Mouse (Mus musculus) urinary bladder, postnatal 25 days (tissue): ENCODE results near the gene Bdp1.

Source experiments
- DNase-seq: peaks from one replicate; pipeline ENCODE4 v3.0.0; 2022; ENCODE audit warnings: low spot score

Bdp1 gene

DNA sequence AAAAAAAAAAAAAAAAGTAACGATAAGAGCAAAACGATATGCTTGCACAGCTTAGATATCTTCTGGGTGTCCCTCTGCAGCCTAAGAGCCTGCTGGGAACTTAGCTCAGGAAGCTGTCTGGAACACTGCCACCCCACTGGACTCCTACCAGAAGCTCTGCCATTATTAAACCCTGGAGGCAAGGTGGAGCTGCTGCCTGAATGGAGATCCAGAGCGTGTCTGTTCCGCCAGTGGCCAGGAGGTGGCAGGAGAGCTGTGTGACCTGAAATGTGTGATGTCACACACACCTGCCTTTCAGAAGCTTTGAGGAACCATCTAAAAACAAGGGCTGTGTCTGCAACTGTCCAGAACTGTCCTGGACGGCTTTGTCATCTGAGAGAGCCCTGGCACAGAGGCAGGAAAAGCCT lies 102.1 kb downstream of the Bdp1 start:
- peak; percentile 71 for DNase-seq

DNA sequence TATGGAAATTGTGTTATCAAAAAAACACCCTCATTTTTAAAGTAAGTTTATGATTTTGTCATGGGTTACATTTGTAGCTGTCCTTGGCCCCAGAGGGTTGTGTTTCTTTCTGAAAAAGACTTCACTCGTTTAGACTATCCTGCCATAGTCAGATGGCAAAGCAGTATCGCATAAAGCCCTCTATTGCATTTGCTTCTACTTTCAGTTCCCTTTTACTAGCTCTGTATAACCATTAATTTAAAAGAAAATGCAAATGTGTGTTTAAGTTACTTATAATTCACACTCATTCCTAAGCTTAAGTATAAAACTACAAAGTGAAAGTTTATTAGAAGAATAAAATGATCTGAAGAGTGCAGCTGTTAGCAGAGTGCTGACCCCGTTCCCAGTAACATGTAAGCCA lies 104.8 kb downstream of the Bdp1 start:
- DNase-seq = no peak

DNA sequence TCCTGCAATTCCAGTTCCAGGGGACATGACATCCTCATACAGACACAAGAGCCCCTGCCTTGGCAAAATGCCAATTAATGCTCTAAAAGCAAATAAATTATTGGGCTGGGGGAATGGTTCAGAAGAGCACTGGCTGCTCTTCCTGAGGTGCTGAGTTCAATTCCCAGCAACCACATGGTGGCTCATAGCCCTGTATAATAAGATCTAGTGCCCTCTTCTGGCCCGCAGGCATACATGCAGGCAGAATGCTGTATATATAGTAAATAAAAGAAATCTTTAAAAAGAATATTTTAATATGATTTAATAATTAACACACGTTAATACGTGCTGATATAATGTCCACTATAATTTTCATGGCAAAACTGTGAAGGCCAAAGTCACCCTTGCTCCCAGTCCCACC lies 105.8 kb downstream of the Bdp1 start:
- DNase-seq = no peak

DNA sequence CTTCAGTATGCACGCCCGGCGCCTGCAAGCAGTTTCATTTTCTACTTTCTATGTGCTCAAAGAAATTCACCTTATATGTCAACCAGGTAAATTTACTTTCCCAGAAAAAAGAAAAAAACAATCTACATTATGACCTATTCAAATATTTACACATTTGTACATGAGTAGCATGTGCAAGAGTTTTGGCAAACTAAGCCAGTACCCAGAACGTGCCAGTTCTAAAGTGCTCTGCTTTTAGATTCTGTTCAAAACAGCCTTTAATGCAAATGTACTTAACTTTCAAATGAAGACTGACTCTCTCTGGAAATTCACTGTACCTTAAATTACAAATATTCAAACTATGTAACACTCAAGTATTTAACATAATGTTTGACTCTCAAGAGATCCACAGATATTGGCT lies 114.3 kb downstream of the Bdp1 start:
- DNase-seq = no peak

DNA sequence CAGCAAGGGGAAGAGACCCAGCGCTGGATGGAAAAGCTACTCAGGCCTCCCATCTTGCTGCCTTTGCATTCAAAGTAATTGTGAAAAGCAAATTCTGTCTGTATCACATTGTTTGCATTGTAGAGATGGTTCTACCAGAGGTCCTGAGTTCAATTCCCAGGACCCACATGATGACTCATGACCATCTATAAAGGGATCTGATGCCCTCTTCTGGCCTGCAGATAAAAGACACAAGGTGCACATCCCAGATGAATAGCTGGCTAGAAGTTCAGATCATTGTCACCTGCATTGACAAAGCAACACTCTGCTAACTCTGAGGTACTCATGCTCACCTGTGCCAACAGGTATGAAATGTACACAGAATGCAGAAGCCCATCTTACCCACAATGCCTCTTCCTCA lies 120.5 kb downstream of the Bdp1 start:
- no peak for DNase-seq

DNA sequence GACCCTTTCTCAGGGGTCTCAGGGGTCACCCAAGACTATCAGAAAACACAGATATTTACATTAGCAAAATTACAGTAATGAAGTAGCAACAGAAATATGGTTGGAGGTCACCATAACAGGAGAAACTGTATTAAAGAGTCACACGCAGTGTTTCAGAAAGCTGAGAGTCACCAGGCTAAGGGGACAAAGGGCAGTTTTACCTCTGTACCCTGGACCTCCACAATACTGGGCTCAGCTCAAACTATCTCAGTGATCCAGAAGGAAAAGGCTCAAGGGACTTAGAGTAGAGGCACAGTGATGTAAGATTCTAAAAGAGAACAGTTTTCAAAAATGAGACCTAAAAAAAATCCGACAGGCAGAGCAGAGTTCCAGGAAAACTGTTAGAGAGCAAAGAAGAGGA lies 124.5 kb downstream of the Bdp1 start:
- DNase-seq = no peak

DNA sequence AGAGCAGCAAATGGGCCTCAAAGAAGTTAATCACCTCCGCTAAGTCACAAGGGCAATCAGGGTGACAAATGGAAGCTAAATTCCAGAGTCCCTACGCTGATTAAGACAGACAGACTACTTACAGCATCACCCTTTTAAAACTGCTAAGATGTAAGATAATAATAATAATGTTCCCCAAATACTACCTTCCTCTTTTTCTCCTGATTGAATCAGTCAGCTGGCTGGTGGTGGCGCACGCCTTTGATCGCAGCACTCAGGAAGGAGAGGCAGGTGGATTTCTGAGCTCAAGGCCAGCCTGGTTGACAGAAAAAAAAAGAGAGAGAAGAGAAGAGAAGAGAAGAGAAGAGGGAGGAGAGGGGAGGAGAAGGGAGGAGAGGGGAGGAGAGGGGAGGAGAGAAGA lies 133.8 kb downstream of the Bdp1 start:
- no peak for DNase-seq
